Mouse (Mus musculus) midbrain, embryonic 11.5 days (tissue): ENCODE results near the gene Plin4. TPM values are rescaled to one million over a fixed set of nuclear protein-coding genes. Genes with fewer than 3 reads are reported as not detected.
A peak's percentile ranks its signal among the peaks of the same experiment; 100 is the strongest.

Experiments used
- ATAC-seq: fragments of 200-750 bp; cut with Nextera tagmentation; 2 replicates; pipeline ENCODE4 v1.8.0; 2017; ENCODE audit warnings: moderate TSS enrichment, moderate library complexity; ENCODE audit not compliant: low FRiP score
- DNase-seq: peaks from one replicate; pipeline ENCODE4 v3.0.0; 2015; ENCODE audit warnings: low spot score; ENCODE audit errors: missing footprints
- H3K27ac ChIP-seq: fragments of 300-500 bp; sonication (generic); 2 replicates; pipeline ENCODE4 v1.5.1; 2014; ENCODE audit warnings: low read depth, low read length
- H3K27me3 ChIP-seq: fragments of 300-500 bp; sonication (generic); 2 replicates; pipeline ENCODE4 v1.6.1; 2014; ENCODE audit warnings: mild to moderate bottlenecking, low read length, moderate library complexity, mixed read lengths; ENCODE audit not compliant: control insufficient read depth, insufficient read depth
- H3K36me3 ChIP-seq: fragments of 300-500 bp; sonication (generic); 2 replicates; pipeline ENCODE4 v1.6.1; 2014; ENCODE audit warnings: mild to moderate bottlenecking, low read length, moderate library complexity, mixed read lengths; ENCODE audit not compliant: control insufficient read depth, insufficient read depth
- H3K4me1 ChIP-seq: fragments of 300-500 bp; sonication (generic); 2 replicates; pipeline ENCODE4 v1.6.1; 2014; ENCODE audit warnings: low read length; ENCODE audit not compliant: control insufficient read depth, insufficient read depth
- H3K4me2 ChIP-seq: fragments of 300-500 bp; sonication (generic); 2 replicates; pipeline ENCODE4 v1.6.1; 2014; ENCODE audit warnings: mild to moderate bottlenecking, moderate library complexity
- H3K4me3 ChIP-seq: fragments of 300-500 bp; sonication (generic); 2 replicates; pipeline ENCODE4 v1.5.1; 2014; ENCODE audit warnings: low read depth, low read length
- H3K9ac ChIP-seq: fragments of 300-500 bp; sonication (generic); 2 replicates; pipeline ENCODE4 v1.6.1; 2014; ENCODE audit warnings: low read length
- H3K9me3 ChIP-seq: fragments of 300-500 bp; sonication (generic); 2 replicates; pipeline ENCODE4 v1.6.1; 2016; ENCODE audit warnings: low read length; ENCODE audit not compliant: control insufficient read depth
- WGBS: fragments of 180-500 bp; shearing (Covaris S2); extraction: QIAGEN DNeasy Blood & Tissue Kit; methylation state at CpG from one replicate; pipeline ENCODE4 v1.1.7; 2014; 5-methylcytosine and 5-hydroxymethylcytosine counted together
- polyA plus RNA-seq: library from polyadenylated mRNA; unstranded; fragments of >200 nt; fragmentation: Nextera tagmentation; extraction: Ambion mirVana; gene quantifications from 2 replicates; pipeline ENCODE4 v1.2.1, GENCODE M21; 2014

Gene Plin4
- 0.05 and 0.07 TPM in 2 replicates for polyA plus RNA-seq

DNA sequence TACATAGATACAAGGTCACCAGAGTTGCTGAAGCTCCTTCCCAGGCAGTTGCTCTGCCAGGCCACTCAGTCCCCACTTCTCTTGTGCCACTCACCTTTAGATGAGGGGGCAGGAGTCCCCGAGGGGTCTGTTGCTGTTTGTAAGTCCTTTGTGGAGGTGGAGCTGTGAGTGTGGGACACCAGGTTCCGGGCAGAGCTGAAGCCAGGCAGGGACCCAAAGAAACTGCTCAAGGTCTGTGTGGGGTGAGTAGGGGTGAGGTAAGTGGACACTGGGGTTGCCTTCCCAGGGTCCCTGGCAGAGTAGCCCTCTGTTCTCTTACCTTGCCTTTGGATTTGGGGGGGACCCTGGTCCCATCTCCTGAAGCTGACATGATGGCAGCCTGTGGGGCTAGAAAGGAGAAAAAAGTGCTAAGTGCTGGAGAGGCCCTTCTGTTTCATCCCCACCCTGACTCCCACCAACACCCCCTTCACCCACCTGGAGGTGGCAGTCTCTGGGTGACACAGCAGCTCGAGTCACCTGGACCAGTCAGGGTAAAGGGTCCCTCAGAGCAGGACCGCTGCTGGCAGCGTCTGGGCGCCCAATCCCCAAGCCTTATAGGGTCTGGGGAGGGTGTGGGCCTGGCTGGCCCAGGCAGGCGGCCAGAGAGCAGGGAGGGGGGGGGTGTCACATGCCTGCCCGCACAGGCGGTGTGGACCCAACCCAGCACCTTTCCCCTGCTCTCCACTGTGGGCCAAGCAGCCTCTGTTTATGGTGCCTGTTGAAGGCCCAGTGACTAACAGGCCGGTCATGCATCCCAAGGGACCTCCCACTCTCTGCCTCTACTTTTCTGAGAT is at the start of gene Plin4:
TSS of gene Plin4 (minus strand) at position 585 of the 833 bp plus-strand sequence.
- H3K27ac ChIP-seq, result no peak within 1 kb of the TSS
- 56% methylated on average over 10 of the region's 10 CpGs for WGBS
- no peaks in the 10 kb centered on the region for H3K36me3 ChIP-seq
- no peaks in the 10 kb centered on the region for H3K9me3 ChIP-seq
- H3K27me3 ChIP-seq, result no peaks in the 10 kb centered on the region
- DNase-seq (no peak), ATAC-seq (0 out of 2 replicates have a peak, but pooled peaks have one; percentile 20)
- H3K4me1 ChIP-seq, result no peaks in the 10 kb centered on the region
- no peak within 1 kb of the TSS for H3K9ac ChIP-seq
- no peak within 1 kb of the TSS for H3K4me2 ChIP-seq
- H3K4me3 ChIP-seq, result no peak within 1 kb of the TSS

DNA sequence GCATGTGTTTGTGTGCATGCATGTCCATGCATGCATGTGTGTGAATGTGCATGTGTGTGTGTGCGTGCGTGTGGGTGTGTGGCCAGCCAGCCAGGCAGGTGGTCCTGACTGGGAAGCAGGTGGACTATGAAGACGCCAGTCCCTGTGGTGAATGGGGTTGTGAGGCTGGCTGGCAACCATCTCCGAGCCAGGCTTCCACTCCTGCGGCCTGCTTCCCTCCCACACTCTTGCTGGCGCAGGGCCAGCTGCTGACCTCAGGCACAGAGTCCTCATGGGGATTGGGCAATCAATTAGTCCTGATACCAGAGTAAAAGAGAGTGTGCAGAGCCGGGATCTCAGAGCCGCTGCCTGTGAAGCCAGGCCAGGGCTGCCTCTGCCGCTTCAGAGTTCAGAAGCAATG is 44.0 kb upstream of the Plin4 start:
- 61% methylated on average over 9 of the region's 9 CpGs for WGBS
- peaks cover 4% of the 10 kb centered on the region for H3K4me1 ChIP-seq
- H3K36me3 ChIP-seq, result no peaks in the 10 kb centered on the region
- no peak overlapping the region for H3K27ac ChIP-seq
- H3K9ac ChIP-seq, result no peak overlapping the region
- no peak overlapping the region for H3K4me2 ChIP-seq
- H3K4me3 ChIP-seq, result no peak overlapping the region
- peak; percentile 87 for DNase-seq
- H3K27me3 ChIP-seq, result peaks cover 15% of the 10 kb centered on the region
- no peaks in the 10 kb centered on the region for H3K9me3 ChIP-seq
- ATAC-seq, result peak; percentile 79

GRCm38 (mm10) chr17:56149897-56150296 is 40.3 kb upstream of the Plin4 start:
- Histone ChIP-seq H3K9ac (no peak overlapping the region), H3K9me3 (no peaks in the 10 kb centered on the region), H3K4me2 (no peak overlapping the region), H3K27ac (no peak overlapping the region), H3K4me1 (peaks cover 7% of the 10 kb centered on the region), H3K36me3 (no peaks in the 10 kb centered on the region), H3K27me3 (peaks cover 20% of the 10 kb centered on the region), H3K4me3 (no peak overlapping the region)
- 43% methylated on average over 2 of the region's 2 CpGs for WGBS
- ATAC-seq (no peak), DNase-seq (no peak)

DNA sequence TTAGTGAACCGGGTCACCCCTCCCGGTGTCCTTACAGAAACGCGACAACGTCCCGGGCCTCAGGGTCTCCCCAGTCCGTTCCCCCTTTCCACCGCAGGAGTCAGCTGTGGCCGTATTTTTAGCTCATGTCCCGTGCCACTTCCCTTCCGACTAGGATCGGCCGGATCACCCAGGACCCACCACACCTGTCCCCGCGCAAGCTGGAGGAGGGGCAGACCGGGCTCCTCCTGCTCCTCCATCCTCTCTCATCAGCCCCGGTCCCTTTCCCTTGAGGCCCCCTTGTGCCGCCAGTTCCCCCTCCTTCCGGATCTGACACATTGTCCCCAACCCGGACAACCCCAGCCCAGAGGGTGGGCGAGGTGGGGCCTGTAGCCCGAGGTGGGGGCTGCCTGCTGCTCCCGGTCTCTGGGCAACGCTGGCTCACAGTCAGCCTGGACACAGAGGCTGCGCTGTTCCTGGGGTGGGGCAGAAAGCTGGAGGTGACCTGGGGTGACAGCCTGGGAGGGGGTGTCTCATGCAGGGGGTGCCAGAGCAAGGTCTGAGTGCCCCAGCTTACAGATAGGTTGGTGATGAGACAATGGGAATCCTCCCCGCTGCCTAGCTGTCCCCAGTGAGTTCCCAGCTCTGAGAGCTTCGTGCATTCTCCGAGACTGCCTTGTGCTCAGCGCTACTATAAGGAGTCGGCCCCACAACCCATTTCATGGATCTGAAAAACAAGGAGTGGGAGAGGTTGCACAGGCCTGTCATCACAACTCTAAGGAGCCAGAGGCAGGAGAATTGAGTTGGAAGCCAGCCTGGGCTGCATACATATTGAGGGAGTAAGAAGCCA is 39.4 kb upstream of the Plin4 start:
- Histone ChIP-seq H3K36me3 (no peaks in the 10 kb centered on the region), H3K9ac (peak overlapping the region; percentile 52), H3K4me2 (peak overlapping the region; percentile 43), H3K27me3 (peaks cover 20% of the 10 kb centered on the region), H3K4me1 (peaks cover 7% of the 10 kb centered on the region), H3K9me3 (no peaks in the 10 kb centered on the region), H3K4me3 (peak overlapping the region; percentile 15), H3K27ac (no peak overlapping the region)
- DNase-seq (peak; percentile 88), ATAC-seq (peak; percentile 35; the same call in 1 of the 2 replicates)
- WGBS, result 2% methylated on average over 30 of the region's 30 CpGs

GRCm38 (mm10) chr17:56148280-56148679 is 38.7 kb upstream of the Plin4 start:
- Histone ChIP-seq H3K9me3 (no peaks in the 10 kb centered on the region), H3K36me3 (no peaks in the 10 kb centered on the region), H3K9ac (no peak overlapping the region), H3K4me2 (peak overlapping the region; percentile 43; the same call in 1 of the 2 replicates), H3K27ac (no peak overlapping the region), H3K4me3 (no peak overlapping the region), H3K27me3 (peaks cover 22% of the 10 kb centered on the region), H3K4me1 (peaks cover 7% of the 10 kb centered on the region)
- ATAC-seq (peak; percentile 20; the same call in 1 of the 2 replicates), DNase-seq (no peak)
- 17% methylated on average over 9 of the region's 9 CpGs for WGBS

DNA sequence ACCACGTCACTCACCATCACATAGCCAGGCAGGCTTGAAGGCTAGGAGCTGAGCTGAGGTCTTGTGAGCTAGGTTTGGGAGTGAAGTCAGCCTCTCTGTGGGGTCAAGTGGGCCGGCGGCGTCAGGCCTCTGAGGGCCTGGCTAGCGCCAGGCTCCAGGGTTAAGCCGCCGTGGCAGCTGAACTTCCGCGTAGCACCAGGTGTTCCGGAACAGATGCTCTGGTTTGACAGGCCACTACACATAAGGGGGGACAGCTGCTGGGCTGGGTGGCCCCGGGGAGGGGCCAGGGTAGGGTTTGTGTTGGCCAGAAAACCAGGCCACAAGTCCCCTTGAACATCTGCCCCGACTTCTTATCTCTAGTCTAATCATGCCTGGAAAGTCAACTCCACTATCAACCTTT is 37.8 kb upstream of the Plin4 start:
- ATAC-seq (no peak), DNase-seq (no peak)
- Histone ChIP-seq H3K36me3 (no peaks in the 10 kb centered on the region), H3K27me3 (peaks cover 22% of the 10 kb centered on the region), H3K4me2 (no peak overlapping the region), H3K4me3 (no peak overlapping the region), H3K4me1 (peaks cover 9% of the 10 kb centered on the region), H3K27ac (no peak overlapping the region), H3K9ac (no peak overlapping the region), H3K9me3 (no peaks in the 10 kb centered on the region)
- 63% methylated on average over 12 of the region's 12 CpGs for WGBS

- Histone ChIP-seq H3K9me3 (no peaks in the 10 kb centered on the region), H3K4me1 (peaks cover 18% of the 10 kb centered on the region), H3K4me3 (no peak overlapping the region), H3K9ac (no peak overlapping the region), H3K36me3 (no peaks in the 10 kb centered on the region), H3K27me3 (peaks cover 29% of the 10 kb centered on the region), H3K4me2 (no peak overlapping the region), H3K27ac (no peak overlapping the region)
- ATAC-seq (no peak), DNase-seq (no peak)
- WGBS, result 22% methylated on average over 9 of the region's 9 CpGs
These were observed 36.5 kb upstream of the Plin4 start for GRCm38 (mm10) chr17:56146131-56146530.

- H3K4me2 ChIP-seq, result no peak overlapping the region
- no peaks in the 10 kb centered on the region for H3K9me3 ChIP-seq
- DNase-seq, result no peak
- ATAC-seq, result no peak
- peaks cover 38% of the 10 kb centered on the region for H3K27me3 ChIP-seq
- H3K9ac ChIP-seq, result no peak overlapping the region
- H3K4me1 ChIP-seq, result peaks cover 19% of the 10 kb centered on the region
- H3K27ac ChIP-seq, result no peak overlapping the region
- H3K36me3 ChIP-seq, result no peaks in the 10 kb centered on the region
- 77% methylated on average over 9 of the region's 9 CpGs for WGBS
- H3K4me3 ChIP-seq, result no peak overlapping the region
These were observed 34.9 kb upstream of the Plin4 start for GRCm38 (mm10) chr17:56144546-56144945.
